Mouse (Mus musculus): ENCODE measurements around the gene 9930022D16Rik.

9930022D16Rik gene

GRCm38 (mm10) chr11:109456261-109456660, 42.5 kb downstream of the 9930022D16Rik start:
- no peak for DNase-seq (ENCODE audit: low spot score in 2 of 2)

- DNase-seq (ENCODE audit: low spot score in 2 of 2), result no peak
Observed at GRCm38 (mm10) chr11:109458165-109458564, 44.4 kb downstream of the 9930022D16Rik start.

- peak; percentile 45 to 56 for DNase-seq (ENCODE audit: low spot score in 2 of 2)
Observed at GRCm38 (mm10) chr11:109460586-109460985, 46.9 kb downstream of the 9930022D16Rik start.

GRCm38 (mm10) chr11:109465068-109465467, 51.4 kb downstream of the 9930022D16Rik start:
- DNase-seq (ENCODE audit: low spot score in 2 of 2), result no peak

GRCm38 (mm10) chr11:109466987-109467386, 53.3 kb downstream of the 9930022D16Rik start:
- peak; percentile 21 to 25 for DNase-seq (ENCODE audit: low spot score in 2 of 2)

- DNase-seq (ENCODE audit: low spot score in 2 of 2), result peak in 1 of 2 experiments; percentile 7
Observed at GRCm38 (mm10) chr11:109468133-109468532, 54.4 kb downstream of the 9930022D16Rik start.

Measured in heart, adult 9 months (tissue).